18 mouse cellular contexts compared by ENCODE assay signal in genomic region chr16:4492777-4493563, GRCm38 (mm10). TPM values are rescaled to one million over a fixed set of nuclear protein-coding genes. Genes with fewer than 3 reads are reported as not detected.
A peak's percentile ranks its signal among the peaks of the same experiment; 100 is the strongest.
DNase-seq lines count a peak whose midpoint lies in the region; ATAC-seq and TF ChIP-seq lines count a peak whose summit lies in the region.
"Had no signal": no experiment of that assay in that cellular context is flagged by ENCODE, and none has a peak within 500 bp of the region (broad histone marks: within the 10 kb centered on the region; RNA-seq: fewer than 3 reads in every experiment).

No protein-coding gene starts in this region.

- no peak overlapping the region for H3K9ac ChIP-seq in heart, postnatal 0 days (replicated peaks; ENCODE audit: low read depth, low read length)
- H3K9ac ChIP-seq in kidney, embryonic 14.5 days (ENCODE audit: low read depth, low read length): no peak overlapping the region
- H3K9ac ChIP-seq in neural tube, embryonic 15.5 days (replicated peaks): no peak overlapping the region
- H3K9ac ChIP-seq: liver, postnatal 0 days; neural tube, embryonic 12.5 days had no signal

- H3K4me2 ChIP-seq in heart, postnatal 0 days (ENCODE audit: low read depth, low read length): no peak overlapping the region
- no peak overlapping the region for H3K4me2 ChIP-seq in kidney, embryonic 14.5 days (replicated peaks; ENCODE audit: low read depth, low read length)
- no peak overlapping the region for H3K4me2 ChIP-seq in neural tube, embryonic 15.5 days
- H3K4me2 ChIP-seq: neural tube, embryonic 12.5 days had no signal

- no peak for DNase-seq in heart, postnatal 0 days (ENCODE audit: low spot score)
- no peak for DNase-seq in heart, postnatal 25 days (ENCODE audit: low spot score)
- peak; percentile 20 for DNase-seq in brain, embryonic 14.5 days (ENCODE audit: low read depth)
- peak; percentile 37 to 55 for DNase-seq in kidney, postnatal 4 days
- no peak for DNase-seq in lung, postnatal 10 days
- DNase-seq: cerebellum, postnatal 36 days; gastrocnemius, postnatal 14 days; liver; liver, postnatal 0 days; lung, postnatal 36 days; thymus, postnatal 25 days had no signal

- H3K9me3 ChIP-seq in heart, postnatal 0 days (replicated peaks; ENCODE audit: control insufficient read depth, low read length): no peaks in the 10 kb centered on the region
- H3K9me3 ChIP-seq in kidney, embryonic 14.5 days (ENCODE audit: control insufficient read depth, low read length): no peaks in the 10 kb centered on the region
- no peaks in the 10 kb centered on the region for H3K9me3 ChIP-seq in neural tube, embryonic 15.5 days (replicated peaks)
- H3K9me3 ChIP-seq: G1E; hindbrain, embryonic 10.5 days; neural tube, embryonic 12.5 days had no signal

- TF ChIP-seq EP300 in heart, postnatal 0 days (IDR thresholded peaks at IDR 0.05; ENCODE audit: low read depth): no peak

- peak overlapping the region; percentile 39; the same call in 1 of the 2 replicates for H3K27ac ChIP-seq in heart, postnatal 0 days (ENCODE audit: low read depth)
- H3K27ac ChIP-seq in kidney, embryonic 14.5 days (ENCODE audit: low read depth, low read length): peak overlapping the region; percentile 56; the same call in 1 of the 2 replicates
- H3K27ac ChIP-seq in neural tube, embryonic 15.5 days (replicated peaks): no peak overlapping the region
- H3K27ac ChIP-seq: hindbrain, embryonic 10.5 days; neural tube, embryonic 12.5 days had no signal

- 37% methylated on average over 2 of the region's 2 CpGs for WGBS in heart, postnatal 0 days
- 39% methylated on average over 2 of the region's 2 CpGs for WGBS in kidney, embryonic 14.5 days
- 61% methylated on average over 2 of the region's 2 CpGs for WGBS in neural tube, embryonic 15.5 days

- ATAC-seq in heart, postnatal 0 days (ENCODE audit: insufficient read depth, low read depth): no peak
- no peak for ATAC-seq in kidney, embryonic 14.5 days (ENCODE audit: low FRiP score, low TSS enrichment)
- ATAC-seq in neural tube, embryonic 15.5 days (ENCODE audit: low FRiP score): no peak
- ATAC-seq: forebrain, embryonic 16.5 days; liver, postnatal 0 days had no signal

- peaks cover 8% of the 10 kb centered on the region; the same call in 1 of the 2 replicates for H3K4me1 ChIP-seq in heart, postnatal 0 days (ENCODE audit: control insufficient read depth, insufficient read depth)
- peaks cover 11% of the 10 kb centered on the region for H3K4me1 ChIP-seq in kidney, embryonic 14.5 days (ENCODE audit: control insufficient read depth, insufficient read depth, low read length)
- H3K4me1 ChIP-seq in neural tube, embryonic 15.5 days: peaks cover 14% of the 10 kb centered on the region
- H3K4me1 ChIP-seq: neural tube, embryonic 12.5 days had no signal

- peaks cover 62% of the 10 kb centered on the region for H3K36me3 ChIP-seq in heart, postnatal 0 days (replicated peaks; ENCODE audit: control insufficient read depth, insufficient read depth, low read length)
- H3K36me3 ChIP-seq in kidney, embryonic 14.5 days (ENCODE audit: control insufficient read depth, insufficient read depth, low read length): peaks cover 2% of the 10 kb centered on the region; the same call in 1 of the 2 replicates
- peaks cover 5% of the 10 kb centered on the region; the same call in 1 of the 2 replicates for H3K36me3 ChIP-seq in neural tube, embryonic 15.5 days

- no peak overlapping the region for H3K4me3 ChIP-seq in heart, postnatal 0 days (ENCODE audit: low read depth, low read length)
- no peak overlapping the region for H3K4me3 ChIP-seq in kidney, embryonic 14.5 days (ENCODE audit: low read length)
- no peak overlapping the region for H3K4me3 ChIP-seq in neural tube, embryonic 15.5 days (replicated peaks)
- H3K4me3 ChIP-seq: erythroblast, embryonic 14.5 days; hindbrain, embryonic 10.5 days; neural tube, embryonic 12.5 days had no signal

- TF ChIP-seq POLR2A in brain, embryonic 14.5 days (IDR thresholded peaks at IDR 0.05; ENCODE audit: borderline replicate concordance, extremely low read depth, insufficient read depth, insufficient read length, poor library complexity, severe bottlenecking): no peak

- no peak for TF ChIP-seq CTCF in heart, postnatal 0 days (IDR thresholded peaks at IDR 0.05; ENCODE audit: low read depth)
- TF ChIP-seq CTCF in brain, embryonic 14.5 days (IDR thresholded peaks at IDR 0.05; ENCODE audit: borderline replicate concordance, extremely low read depth, insufficient read depth, insufficient read length): no peak

- H3K27me3 ChIP-seq in heart, postnatal 0 days (ENCODE audit: control insufficient read depth, insufficient read depth, low read length): no peaks in the 10 kb centered on the region
- no peaks in the 10 kb centered on the region for H3K27me3 ChIP-seq in kidney, embryonic 14.5 days (ENCODE audit: control insufficient read depth, insufficient read depth, low read length)
- H3K27me3 ChIP-seq in neural tube, embryonic 15.5 days (replicated peaks): no peaks in the 10 kb centered on the region
- H3K27me3 ChIP-seq: neural tube, embryonic 12.5 days had no signal

- intact Hi-C loops in heart, postnatal 25 days (cut with DNase I): no loop called here

RNA-seq across cellular contexts. Expression of gene Srl, which starts 48.6 kb away (rescaled TPM):
- 910 and 974 TPM in 2 replicates for total RNA-seq in heart, postnatal 0 days (2014; rRNA removed; ENCODE audit: low replicate concordance)
- polyA plus RNA-seq in heart, postnatal 0 days (2015; fragmentation: Nextera tagmentation; extraction: Ambion mirVana): 346 and 419 TPM in 2 replicates
- 1,000 to 10,000 TPM; 1,004 to 1,109 TPM for total RNA-seq in heart, postnatal 25 days (2021)
- 25.0 and 26.2 TPM in 2 replicates for polyA plus RNA-seq in brain, embryonic 14.5 days (2012; rRNA removed)
- 7.7 and 21.1 TPM in 2 replicates for polyA plus RNA-seq in kidney, embryonic 14.5 days (2014; fragmentation: Nextera tagmentation; extraction: Ambion mirVana)
- 22.4 and 26.3 TPM in 2 replicates for polyA plus RNA-seq in neural tube, embryonic 15.5 days (2015; fragmentation: Nextera tagmentation; extraction: Ambion mirVana)
- polyA plus RNA-seq: erythroblast, embryonic 14.5 days had no signal

Comparison
In these comparisons a context has a peak if more than half of its experiments do, and no peak if none do; other contexts are left out.
1. DNase-seq: peak in brain, embryonic 14.5 days (single experiment) and kidney, postnatal 4 days (2 of 2); none in heart, postnatal 0 days (single experiment), heart, postnatal 25 days (single experiment) and lung, postnatal 10 days (single experiment).
2. RNA of gene Srl, which starts 48.6 kb away (polyA plus RNA-seq): 346 to 419 TPM in heart, postnatal 0 days; 22.4 to 26.3 TPM in neural tube, embryonic 15.5 days, 25.0 to 26.2 TPM in brain, embryonic 14.5 days and 7.7 to 21.1 TPM in kidney, embryonic 14.5 days; every median in the first group is over 10 times any median in the second.